Mouse (Mus musculus) A20 (cell line): Measurements from ENCODE around the gene Utp20.
A peak's percentile ranks its signal among the peaks of the same experiment; 100 is the strongest.

Experiments
- DNase-seq: peaks from one replicate; pipeline ENCODE4 v3.0.0-alpha.2; 2011; ENCODE audit warnings: low read depth, low spot score

Utp20 gene

GRCm38 (mm10) chr10:88716986-88717755 is 109.4 kb downstream of the Utp20 start:
- no peak for DNase-seq

- DNase-seq = no peak
These were observed 111.0 kb downstream of the Utp20 start for GRCm38 (mm10) chr10:88715621-88716020.

GRCm38 (mm10) chr10:88714744-88715143 is 111.9 kb downstream of the Utp20 start:
- DNase-seq = no peak

GRCm38 (mm10) chr10:88712359-88712758 is 114.2 kb downstream of the Utp20 start:
- DNase-seq = peak; percentile 72

- peak; percentile 72 for DNase-seq
These were observed 117.7 kb downstream of the Utp20 start for GRCm38 (mm10) chr10:88708671-88709523.

- DNase-seq = no peak
These were observed 125.7 kb downstream of the Utp20 start for GRCm38 (mm10) chr10:88700938-88701337.
